Mouse (Mus musculus) ES-Bruce4 (cell line): ENCODE measurements at regions not wholly inside any gene's neighbourhood (a gene's known extent, or its start where the extent isn't known, plus 50 kb on each side); places are given as distances from the start of the nearest gene placed in this dataset.
"Not testable (repeated sequence)": the region's sequence is repeated elsewhere in the genome, so short reads cannot be mapped to it uniquely, and the experiment has no call there.

Experiments
- H3K27ac ChIP-seq: 2 replicates; pipeline ENCODE4 v1.5.1; 2012; ENCODE audit warnings: low read length, inconsistent platforms; ENCODE audit not compliant: insufficient read depth
- H3K27me3 ChIP-seq: 2 replicates; pipeline ENCODE4 v1.6.1; 2012; ENCODE audit warnings: mild to moderate bottlenecking, low read length, inconsistent platforms; ENCODE audit not compliant: control insufficient read depth, poor library complexity, insufficient read depth, severe bottlenecking
- H3K36me3 ChIP-seq: 2 replicates; pipeline ENCODE4 v1.6.1; 2012; ENCODE audit warnings: inconsistent platforms, mild to moderate bottlenecking, low read length, moderate library complexity; ENCODE audit not compliant: control insufficient read depth, poor library complexity, insufficient read depth, severe bottlenecking
- H3K4me1 ChIP-seq: one replicate; pipeline ENCODE4 v1.8.1; 2011; ENCODE audit warnings: low read length; ENCODE audit not compliant: control insufficient read depth, insufficient read depth
- H3K4me3 ChIP-seq: 2 replicates; pipeline ENCODE4 v1.5.1; 2011; ENCODE audit warnings: low read depth, mild to moderate bottlenecking, low read length
- H3K9ac ChIP-seq: 2 replicates; pipeline ENCODE4 v1.6.1; 2012; ENCODE audit warnings: low read depth, mild to moderate bottlenecking, inconsistent platforms; ENCODE audit not compliant: poor library complexity, severe bottlenecking
- H3K9me3 ChIP-seq: replicated peaks from 2 replicates; pipeline ENCODE4 v1.6.1; 2012; ENCODE audit warnings: mild to moderate bottlenecking, low read length, inconsistent platforms; ENCODE audit not compliant: control insufficient read depth, poor library complexity, insufficient read depth, severe bottlenecking
- CTCF ChIP-seq: IDR thresholded peaks from one replicate; pipeline ENCODE4 v1.8.1; 2011; ENCODE audit warnings: low read depth, low read length
- EP300 ChIP-seq: IDR thresholded peaks from 2 replicates; pipeline ENCODE4 v1.6.1; 2011; ENCODE audit warnings: low read depth, low read length; ENCODE audit not compliant: insufficient read depth
- POLR2A ChIP-seq: IDR thresholded peaks from one replicate; pipeline ENCODE4 v1.8.1; 2011; ENCODE audit warnings: low read length; ENCODE audit not compliant: insufficient read depth

DNA sequence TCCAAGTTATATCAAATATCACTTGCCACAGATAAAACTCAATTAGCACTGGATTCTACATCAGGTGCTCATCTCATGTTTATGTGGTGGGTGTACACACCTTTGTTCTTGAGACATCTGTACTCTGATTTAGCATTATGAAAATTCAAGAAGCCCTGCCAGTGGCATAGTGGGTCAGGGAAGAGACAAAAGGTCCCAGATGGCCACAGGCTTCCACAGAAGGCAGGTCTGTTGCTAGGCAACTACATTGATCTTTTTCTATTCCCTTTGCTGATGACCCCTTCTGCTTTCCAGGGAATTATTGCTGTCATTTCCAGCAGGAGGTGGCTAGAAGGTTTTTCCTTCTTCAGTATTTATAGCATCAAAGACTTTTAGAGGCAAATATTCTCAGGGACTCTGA, 1396.7 kb upstream of the 1700008P02Rik start:
- no peaks in the 10 kb centered on the region for H3K36me3 ChIP-seq
- TF ChIP-seq CTCF (no peak), POLR2A (no peak), EP300 (no peak)
- peaks cover 19% of the 10 kb centered on the region for H3K9me3 ChIP-seq
- H3K27me3 ChIP-seq: no peaks in the 10 kb centered on the region
- no peak overlapping the region for H3K27ac ChIP-seq
- no peak overlapping the region for H3K9ac ChIP-seq
- no peaks in the 10 kb centered on the region for H3K4me1 ChIP-seq
- H3K4me3 ChIP-seq: no peak overlapping the region

DNA sequence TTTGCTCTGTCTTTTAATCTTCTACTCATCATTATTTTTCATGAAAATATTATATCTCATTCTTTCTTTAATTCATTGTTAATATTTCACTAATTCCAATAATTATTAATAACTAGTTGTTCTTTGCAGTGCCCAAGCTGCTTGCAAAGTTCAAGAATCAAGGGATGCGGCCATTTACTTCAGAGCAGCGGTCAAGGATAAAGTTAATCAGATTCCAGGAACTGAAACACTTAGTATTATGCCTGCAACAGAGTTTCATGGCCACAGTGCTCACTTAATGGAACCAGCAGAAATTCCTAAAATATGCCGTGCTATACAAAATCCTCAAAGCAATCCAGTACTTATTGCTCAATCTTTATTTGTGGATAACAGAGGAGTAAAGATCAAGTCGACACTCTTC, 1389.7 kb upstream of the 1700008P02Rik start:
- no peak overlapping the region for H3K4me3 ChIP-seq
- H3K9ac ChIP-seq: no peak overlapping the region
- no peak for TF ChIP-seq CTCF
- TF ChIP-seq POLR2A: no peak
- TF ChIP-seq EP300: no peak
- no peaks in the 10 kb centered on the region for H3K9me3 ChIP-seq
- no peak overlapping the region for H3K27ac ChIP-seq
- no peaks in the 10 kb centered on the region for H3K4me1 ChIP-seq
- H3K27me3 ChIP-seq: no peaks in the 10 kb centered on the region
- no peaks in the 10 kb centered on the region for H3K36me3 ChIP-seq

DNA sequence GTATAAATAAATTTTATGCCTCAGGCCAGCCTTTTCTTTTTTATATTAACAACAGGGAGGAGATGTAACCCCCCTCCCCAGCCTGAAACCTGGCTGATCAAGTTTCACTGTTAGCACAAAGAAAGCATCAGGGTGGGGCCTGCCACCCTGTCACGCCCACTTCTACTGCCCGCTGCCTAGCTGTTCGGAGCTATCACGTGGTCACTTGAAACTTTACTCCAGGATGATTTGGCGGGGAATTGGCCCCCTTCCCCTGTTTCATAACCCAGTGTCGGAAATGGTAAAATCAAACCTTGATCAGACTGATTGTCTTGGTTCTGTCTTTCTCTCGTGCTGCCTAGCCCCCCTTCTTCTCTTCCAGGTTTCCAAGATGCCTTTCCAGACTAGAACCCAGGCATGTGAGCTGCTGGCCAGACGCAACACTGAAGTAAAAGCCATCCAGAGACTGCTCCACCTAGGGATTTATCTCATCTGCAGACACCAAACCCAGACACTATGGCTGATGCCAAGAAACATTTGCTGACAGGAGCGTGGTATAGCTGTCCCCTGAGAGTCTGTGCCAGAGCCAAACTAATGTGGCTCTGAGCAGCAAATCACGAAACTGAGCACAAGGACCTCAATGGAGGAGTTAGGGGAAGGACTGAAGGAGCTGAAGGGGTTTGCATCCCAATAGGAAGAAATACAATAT, 1386.6 kb upstream of the 1700008P02Rik start:
- peak overlapping the region; percentile 46 for H3K4me3 ChIP-seq
- 0 out of 2 replicates have a peak, but pooled peaks cover under 1% of the 10 kb centered on the region for H3K9me3 ChIP-seq
- H3K27me3 ChIP-seq: no peaks in the 10 kb centered on the region
- peak overlapping the region; percentile 37 for H3K9ac ChIP-seq
- peaks cover 2% of the 10 kb centered on the region for H3K4me1 ChIP-seq
- no peaks in the 10 kb centered on the region for H3K36me3 ChIP-seq
- TF ChIP-seq EP300 (peak; percentile 95), POLR2A (no peak)
- peak overlapping the region; percentile 93 for H3K27ac ChIP-seq

DNA sequence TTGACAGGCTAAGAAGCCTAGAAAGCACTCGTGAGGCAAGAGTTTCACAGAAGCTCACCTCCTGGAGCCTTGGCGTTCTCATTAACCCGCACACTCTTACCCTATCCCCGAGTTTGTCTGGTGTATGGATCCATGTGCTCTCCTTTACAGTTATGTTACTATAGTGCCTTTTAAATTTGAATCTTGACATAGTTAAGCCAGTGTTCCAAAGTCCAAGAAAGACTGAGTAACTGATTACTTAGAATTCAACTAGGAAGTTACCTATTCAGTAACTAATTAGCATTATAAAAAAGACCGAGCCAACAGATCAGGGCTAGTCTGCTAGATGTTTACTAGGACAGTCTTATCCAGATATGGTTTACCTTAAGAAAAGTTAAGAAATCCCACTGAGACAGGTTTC, 1386.0 kb upstream of the 1700008P02Rik start:
- H3K9me3 ChIP-seq: peaks cover 3% of the 10 kb centered on the region; the same call in 1 of the 2 replicates
- peak overlapping the region; percentile 87 for H3K4me3 ChIP-seq
- H3K27ac ChIP-seq: peak overlapping the region; percentile 99
- H3K9ac ChIP-seq: peak overlapping the region; percentile 77
- no peak for TF ChIP-seq EP300
- no peak for TF ChIP-seq POLR2A
- TF ChIP-seq CTCF: no peak
- H3K4me1 ChIP-seq: peaks cover 2% of the 10 kb centered on the region
- no peaks in the 10 kb centered on the region for H3K36me3 ChIP-seq
- H3K27me3 ChIP-seq: no peaks in the 10 kb centered on the region

DNA sequence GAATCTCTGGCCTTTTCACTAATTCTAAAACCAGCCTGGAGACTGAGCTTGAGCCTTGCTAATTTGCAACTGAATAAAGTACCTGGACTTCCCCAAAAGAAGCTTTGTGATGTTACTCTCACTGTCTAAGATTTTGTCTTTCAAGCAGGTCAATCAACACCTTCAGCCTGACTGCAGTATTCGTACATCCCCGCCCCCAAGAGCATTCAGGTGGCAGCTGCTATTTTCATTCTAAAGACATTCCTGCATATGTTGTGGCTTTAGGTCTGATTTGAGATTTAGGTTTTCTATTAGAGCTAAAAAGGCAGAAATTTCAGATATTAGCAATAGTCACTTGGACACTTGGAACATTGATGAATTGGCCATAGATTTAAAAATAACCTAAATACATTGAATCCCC, 1385.4 kb upstream of the 1700008P02Rik start:
- H3K27ac ChIP-seq, H3K27me3 ChIP-seq, H3K4me1 ChIP-seq, H3K4me3 ChIP-seq, H3K9me3 ChIP-seq, H3K36me3 ChIP-seq: not testable (repeated sequence)
- TF ChIP-seq EP300: peak; percentile 96
- peak overlapping the region; percentile 77 for H3K9ac ChIP-seq

DNA sequence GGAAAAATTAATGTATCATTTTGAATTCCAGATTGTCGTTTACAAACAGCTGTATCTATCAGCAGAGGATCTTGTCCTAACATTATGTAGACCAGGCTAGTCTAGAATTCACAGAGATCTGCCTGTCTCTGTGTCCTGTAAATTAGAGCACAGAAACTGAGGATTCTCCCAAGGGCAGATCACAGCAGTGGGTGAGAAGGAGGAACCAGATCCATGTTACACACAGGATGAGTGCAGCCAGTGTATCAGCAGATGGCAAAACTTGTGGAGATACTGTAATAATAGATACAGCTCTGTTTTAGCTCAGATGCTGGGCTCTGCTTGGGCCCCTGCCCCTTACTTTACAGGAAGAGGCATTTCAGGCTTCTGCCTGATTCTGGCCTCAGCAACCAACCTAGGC, 1384.0 kb upstream of the 1700008P02Rik start:
- Histone ChIP-seq H3K4me1 (peaks cover 4% of the 10 kb centered on the region), H3K9me3 (peaks cover 3% of the 10 kb centered on the region; the same call in 1 of the 2 replicates), H3K27me3 (no peaks in the 10 kb centered on the region), H3K4me3 (no peak overlapping the region), H3K36me3 (no peaks in the 10 kb centered on the region), H3K9ac (peak overlapping the region; percentile 58; the same call in 1 of the 2 replicates), H3K27ac (peak overlapping the region; percentile 85)
- TF ChIP-seq CTCF (no peak), POLR2A (no peak), EP300 (no peak)
